Mouse (Mus musculus) thymus, postnatal 10 days (tissue): ENCODE data around the gene Usp36.

Experiments used
- DNase-seq, 2 experiments: peaks; one replicate each; pipeline ENCODE4 v3.0.0; 2021; ENCODE audit warnings: low spot score in 2 of 2

Usp36 gene

DNA sequence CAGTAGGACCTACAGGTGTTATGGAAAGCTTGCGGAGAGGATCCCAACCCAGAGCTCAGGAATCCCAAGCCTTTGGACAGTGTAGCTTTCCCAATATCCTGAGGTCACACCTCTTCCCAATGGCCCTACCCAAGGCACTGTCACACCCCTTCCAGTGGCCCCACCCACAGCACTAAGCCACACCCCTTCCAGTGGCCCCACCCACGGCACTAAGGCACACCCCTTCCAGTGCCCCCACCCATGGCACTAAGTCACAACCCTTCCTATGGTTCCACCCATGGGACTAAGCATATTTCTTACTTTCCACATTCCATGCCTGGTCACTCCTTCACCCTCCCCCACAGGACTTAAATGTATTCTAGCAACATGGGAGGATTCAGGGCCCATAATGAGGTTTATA lies 8.8 kb upstream of the Usp36 start:
- DNase-seq = no peak

DNA sequence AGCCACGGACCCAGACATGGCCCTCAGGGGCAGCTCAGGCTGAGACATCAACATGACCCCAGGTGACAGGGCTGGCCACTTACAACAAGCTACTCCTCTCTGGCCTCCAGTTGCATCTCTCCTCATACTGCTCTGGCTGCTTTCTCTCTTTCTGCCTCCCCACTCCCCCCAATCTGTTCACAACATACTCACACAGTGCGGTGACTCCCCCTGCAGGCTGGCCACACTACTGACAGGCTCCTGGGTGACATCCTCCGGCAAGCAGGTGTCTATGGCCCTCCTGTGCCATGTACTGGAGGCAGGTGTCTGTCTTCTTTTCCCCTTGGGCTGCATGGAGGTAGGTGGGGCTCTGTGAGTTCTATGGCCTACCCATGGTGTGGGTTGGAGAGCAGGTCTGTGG lies 7.9 kb upstream of the Usp36 start:
- DNase-seq = peak in 1 of 2 experiments; percentile 38

DNA sequence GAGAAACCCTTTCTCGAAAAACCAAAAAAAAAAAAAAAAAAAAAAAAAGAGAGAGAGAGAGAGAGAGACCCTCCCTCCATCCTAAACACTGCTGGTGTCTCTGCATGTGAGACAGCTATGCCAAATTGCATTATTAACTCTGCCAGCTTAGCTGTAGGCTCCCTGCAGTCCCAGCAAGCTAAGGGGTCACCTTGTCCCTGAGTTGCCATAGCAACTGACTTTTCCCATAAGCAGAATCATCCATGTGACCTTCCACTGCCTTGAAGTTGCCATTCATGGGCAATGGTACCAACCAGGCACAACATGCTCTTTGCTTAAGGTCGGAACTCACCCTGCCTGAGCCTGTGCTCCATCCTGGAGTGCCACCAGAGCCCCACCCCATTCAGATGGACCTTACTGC lies 5.0 kb upstream of the Usp36 start:
- DNase-seq = no peak

DNA sequence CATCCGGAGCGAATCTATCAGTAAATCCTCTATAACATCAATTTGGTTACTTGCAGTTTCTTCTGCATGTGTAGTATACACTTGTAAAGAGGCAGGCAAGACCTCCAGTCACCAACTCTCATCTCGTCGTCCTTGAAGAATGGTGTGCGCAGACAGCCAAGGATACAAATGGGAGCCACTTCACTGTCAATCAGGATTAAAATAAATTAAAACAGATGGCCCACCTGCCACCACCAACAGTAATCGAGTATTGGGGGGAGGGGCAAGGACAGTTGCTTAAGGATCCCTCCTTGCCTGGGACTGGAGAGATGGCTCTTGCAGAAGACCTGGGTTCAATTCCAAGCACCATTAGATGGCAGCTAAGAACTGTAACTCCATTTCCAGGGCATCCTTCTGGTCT lies 2.6 kb upstream of the Usp36 start:
- DNase-seq = no peak

DNA sequence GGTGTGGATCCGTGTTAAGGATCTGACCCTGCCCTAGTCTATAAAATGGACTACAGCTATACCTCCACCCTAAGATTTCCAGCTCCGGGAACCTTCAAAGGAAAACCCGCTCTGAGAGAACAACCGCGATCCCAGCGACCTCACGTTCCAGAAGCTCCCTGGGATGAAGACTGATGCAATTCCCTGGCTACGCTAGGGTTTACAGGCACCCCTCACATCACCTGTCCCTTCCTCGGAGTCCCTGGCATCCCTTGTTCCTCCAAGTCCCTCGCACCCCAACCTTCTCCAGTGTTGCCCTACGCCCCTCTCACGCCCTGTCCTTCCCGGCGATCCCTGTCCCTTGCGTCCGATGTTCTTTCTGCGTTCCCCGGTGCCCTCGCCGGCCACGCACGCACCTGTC lies 482 bp downstream of the Usp36 start:
- no peak for DNase-seq

DNA sequence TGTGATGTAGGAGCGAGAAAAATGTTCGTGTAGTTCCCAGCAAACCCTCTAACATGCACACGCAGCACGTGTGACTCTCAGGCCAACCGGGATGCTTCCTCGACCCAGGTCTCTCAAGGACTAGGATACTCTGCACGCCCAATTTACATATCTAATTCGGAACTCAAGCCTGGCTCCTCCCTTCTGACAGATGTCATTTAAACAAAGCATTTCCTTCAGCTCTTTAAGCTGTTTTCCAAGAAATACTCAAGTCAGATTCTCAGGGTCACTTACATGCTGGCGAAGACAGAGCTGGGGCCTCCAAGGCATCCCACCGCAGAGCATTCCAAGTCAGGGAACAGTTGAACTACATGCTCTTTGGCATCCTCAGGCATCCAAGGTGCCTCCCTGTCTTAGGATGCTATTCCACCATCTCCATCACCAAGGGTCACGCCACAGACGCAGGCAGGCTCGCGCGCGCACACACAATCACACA lies 970 bp downstream of the Usp36 start:
- DNase-seq = no peak

DNA sequence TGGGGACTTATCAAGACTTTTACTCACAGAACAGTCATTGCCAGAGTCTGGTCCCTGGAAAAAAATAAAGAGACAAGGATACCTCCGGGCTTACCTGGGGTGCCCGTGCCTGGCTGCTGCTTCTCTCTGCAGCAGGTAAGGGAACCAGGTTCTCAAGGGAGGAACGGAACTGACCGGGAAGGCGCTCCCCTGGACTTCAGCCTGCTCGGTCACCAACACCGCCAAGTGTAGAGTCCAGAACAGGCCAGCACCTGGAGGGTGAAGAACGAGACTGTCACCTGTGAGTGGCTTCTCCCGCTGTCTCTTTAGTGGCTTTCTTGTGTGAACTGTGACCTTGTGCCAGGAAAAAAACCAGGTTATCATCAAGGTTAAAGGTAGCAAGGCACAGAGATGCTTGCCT lies 2.5 kb downstream of the Usp36 start:
- DNase-seq = no peak

DNA sequence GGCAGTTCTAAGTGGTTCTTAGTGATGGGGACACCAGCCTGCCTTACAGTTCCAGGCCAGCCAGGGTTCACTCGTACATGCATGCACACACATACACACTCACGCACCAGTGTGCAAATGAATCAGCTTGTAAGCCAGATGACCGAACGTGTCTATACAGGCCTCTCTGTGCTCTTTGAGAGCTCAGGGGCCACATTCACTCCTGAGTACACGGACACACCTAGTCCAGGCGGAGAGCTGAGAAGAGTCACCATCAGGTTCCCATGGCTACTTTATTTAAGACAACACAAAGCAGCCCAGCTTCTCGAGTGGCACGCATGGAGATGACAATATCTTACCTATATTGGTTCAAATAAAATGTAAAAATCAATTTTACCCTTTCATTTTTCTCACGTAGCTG lies 3.6 kb downstream of the Usp36 start:
- DNase-seq = no peak

DNA sequence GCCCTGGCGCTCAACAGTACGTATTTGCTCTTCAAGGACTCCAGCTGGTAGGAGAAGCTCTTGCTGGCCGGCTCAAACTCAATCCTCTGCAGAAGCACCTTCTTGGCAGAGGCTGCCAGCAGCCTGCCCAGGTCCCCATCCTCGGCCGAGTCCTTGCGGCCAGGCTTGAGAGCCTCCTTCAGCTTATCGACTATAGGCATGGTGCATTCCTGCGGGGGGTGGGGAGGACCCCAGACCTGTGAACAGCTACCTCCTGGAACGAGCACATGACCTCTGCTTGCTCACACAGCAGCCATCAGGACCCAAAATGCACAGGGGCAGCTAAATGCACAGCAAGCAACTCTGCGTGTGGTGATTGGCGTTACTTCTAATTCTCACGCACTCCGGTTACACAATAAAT lies 4.3 kb downstream of the Usp36 start:
- DNase-seq = no peak

DNA sequence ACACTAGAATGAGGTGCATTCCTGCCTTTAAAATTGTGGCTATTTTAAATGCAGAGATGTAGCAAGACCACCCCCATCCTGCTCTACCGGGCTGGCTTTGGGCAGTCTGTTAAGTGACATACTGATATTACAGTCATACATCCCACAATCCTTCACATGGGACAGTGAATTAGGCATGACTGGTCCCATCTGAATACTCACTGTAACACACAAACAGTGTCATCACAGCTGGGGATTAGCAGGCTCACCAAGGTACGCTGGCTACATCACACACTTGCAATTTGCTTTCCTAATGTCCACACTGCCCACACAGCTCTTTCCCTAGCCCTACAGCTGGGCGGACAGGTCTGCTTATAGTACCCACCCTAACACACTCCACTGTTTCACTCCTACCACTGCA lies 9.8 kb downstream of the Usp36 start:
- DNase-seq = no peak

DNA sequence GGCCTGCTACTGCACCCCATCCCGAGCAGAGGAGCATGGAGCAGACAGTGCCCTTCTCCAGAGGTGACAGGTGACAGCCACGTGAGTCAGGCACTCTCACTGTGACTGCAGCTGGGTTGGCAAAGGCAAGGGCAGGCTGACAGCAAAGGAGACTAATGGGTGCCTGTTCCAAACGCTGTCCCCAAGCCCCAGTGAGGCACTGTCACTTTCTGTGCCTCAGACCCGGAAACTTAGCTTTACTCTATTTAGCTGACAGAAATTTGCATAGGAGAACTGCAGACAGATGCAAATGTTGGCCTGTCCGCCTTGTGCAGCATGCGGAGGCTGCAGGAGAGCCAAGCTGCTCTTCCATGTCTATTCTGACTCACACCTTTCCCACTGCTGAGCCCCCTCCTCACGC lies 13.7 kb downstream of the Usp36 start:
- no peak for DNase-seq

DNA sequence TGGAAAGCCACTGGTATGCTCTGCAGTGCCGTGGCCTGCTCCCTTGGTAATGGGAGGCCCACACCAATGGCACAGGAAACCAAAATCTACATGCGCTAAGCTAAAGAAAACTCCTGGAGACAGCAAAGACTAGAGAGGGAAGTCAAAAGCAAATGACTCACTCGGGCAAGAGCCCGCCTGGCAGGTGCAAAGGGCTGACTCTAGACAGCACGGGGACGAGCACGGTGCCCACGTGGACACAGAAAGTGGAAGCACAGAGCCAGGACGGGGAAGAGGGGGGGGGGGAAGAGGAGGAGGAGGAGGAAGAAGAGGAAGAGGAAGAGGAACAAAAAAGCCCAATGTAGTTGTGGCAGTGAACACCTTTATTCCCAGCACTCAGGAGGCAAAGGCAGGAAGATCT lies 15.0 kb downstream of the Usp36 start:
- DNase-seq = no peak

DNA sequence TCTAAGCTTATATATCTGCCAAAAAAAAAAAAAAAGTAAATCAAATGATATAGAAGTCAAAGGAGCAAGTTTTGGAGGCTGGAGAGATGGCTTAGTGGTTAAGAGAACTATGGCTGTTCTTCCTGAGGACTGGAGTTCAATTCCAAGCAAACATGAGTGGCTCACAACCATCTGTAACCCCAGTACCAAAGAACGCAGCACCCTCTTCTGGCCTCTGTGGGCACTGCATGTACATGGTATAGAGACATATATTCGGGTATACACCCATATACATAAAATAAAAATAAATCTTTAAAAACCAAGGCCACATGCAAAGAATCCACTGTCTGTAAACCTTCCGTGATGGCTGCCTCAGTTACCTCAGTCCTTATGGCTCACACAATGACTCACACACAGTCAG lies 20.2 kb downstream of the Usp36 start:
- DNase-seq = peak; percentile 48 to 54

DNA sequence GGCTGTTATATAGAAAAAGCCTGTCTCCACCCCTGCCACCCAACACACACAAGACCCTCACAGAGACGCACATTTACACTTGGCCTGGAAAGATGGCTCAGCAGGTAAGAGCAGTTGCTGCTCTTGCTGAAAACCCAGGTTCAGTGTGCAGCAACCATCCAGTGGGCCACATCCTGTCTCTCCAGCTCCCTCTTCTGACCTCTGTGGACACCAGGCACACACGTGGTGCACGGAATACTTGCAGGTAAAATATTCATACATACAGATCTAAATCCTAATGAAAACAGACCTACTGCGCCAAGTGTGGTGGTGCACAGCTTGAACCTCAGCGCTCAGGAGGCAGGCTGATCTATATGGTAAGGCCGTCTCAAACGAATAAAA lies 23.4 kb downstream of the Usp36 start:
- no peak for DNase-seq

DNA sequence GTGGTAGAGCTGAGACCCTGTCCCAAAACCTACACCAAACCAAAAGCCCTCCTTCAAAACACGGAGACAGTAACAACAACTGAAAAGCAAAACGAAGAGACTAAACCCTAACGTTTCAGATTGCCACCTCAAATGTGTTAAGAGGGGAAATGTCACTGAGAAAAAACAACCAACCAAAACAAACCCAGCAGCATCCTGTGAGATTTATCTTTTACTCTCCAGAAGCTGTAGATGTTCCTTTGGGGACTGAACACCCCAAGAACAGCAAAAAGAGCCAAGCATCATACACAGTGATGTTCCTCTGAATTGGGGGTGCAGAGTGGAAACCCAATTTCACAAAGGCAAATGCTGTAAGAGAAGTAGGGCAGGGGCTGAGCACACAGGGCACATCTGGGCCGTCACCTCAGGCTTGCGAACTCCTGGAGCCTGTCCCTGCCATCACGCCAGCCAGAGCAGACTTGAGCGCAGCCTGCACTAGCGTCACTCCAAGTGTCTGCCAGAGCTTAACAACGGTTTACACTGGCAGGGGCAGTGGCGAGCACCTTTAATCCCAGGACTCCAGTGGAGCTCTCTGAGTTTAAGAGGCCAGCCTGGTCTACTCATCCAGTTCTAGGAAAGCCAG lies 23.9 kb downstream of the Usp36 start:
- DNase-seq = no peak

DNA sequence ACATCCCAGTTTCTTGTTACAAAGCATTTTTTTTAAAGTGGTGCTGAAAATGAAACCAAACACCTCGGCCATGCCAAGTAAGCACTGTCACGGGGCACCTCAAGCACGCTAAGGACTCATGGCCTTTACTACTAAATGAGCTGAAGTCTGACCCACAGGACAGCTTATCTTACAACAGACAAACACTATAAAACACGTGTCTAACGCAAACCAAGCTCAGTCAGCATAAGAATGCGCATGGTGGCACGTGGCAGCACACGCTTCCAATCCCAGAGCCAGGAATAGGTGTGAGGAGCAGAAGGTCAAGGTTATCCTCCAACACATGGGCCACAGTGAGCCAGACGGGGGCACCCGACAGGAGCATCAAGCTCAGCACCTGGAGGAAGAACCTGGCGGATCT lies 24.4 kb downstream of the Usp36 start:
- no peak for DNase-seq

DNA sequence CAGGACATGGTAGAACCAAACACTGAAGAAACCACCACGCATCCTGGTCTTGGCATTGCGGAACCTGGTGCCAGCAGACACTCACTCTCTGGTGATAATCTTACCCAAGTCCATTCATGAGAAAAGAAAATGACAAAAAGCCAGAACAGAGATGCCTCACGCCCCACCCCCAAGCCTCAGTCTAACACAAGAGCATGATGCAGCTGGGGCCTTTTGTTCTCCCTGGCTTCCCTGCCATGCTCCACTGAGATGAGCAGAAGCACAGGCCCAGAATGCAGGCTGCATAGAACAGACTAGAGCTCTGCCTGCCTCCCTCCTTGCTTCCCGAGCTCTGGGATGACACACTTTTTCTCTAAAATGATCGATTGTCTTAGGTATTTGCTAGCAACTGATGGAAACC lies 26.9 kb downstream of the Usp36 start:
- no peak for DNase-seq

DNA sequence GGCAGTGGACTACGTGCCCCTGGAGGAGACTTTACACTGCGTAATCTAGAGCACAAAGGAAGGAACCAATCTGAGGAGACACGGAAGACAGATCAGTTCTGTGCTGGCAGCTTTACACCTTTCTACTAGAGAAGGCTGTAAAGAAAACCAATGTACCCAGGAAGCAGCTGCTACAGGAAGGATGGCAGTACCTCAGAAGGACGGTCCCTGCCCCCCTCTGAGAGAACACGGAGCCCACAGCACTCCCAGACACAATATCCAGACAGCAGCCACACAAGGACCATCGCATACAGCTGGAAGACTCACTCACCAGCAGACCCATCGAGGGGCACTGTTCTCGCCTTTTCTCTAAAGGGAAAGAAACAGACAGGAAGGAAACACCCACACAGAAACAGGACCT lies 30.0 kb downstream of the Usp36 start:
- peak in 1 of 2 experiments; percentile 34 for DNase-seq

DNA sequence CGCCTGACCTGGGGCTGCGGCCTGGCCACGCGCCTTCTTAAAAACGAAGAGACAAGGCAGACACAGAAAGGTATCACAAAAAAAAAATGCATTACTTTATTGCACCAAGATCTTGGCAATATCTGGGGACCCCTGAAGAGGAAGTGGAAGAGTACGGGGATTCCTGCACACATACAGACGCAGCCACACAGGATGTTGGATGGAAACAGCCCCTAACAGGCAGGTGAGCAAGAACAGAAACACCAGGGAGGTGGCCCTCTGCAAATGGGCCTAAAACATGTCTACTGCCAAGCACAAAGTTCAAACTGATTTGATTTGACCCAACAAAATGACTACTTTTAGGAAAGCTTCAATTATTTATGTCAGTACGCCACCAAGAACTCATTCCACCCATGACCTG lies 30.5 kb downstream of the Usp36 start:
- no peak for DNase-seq

DNA sequence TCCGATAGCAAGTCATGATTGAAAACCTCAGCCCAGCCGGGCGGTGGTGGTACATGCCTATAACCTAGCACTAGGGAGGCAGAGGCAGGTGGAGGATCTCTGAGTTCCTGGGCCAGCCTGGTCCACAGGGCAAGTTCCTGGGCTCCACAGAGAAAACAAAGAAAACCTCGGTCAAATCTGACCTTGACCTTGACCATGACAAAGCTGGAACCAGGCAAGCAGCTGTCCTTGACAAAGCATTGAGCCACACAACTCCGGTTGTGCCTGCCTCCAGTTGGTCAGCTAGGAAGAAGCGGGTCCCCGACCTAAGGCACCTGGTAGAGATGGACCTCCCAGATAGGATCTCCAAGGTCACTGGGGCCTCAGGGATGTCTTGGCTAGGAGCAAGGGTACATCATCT lies 33.7 kb downstream of the Usp36 start:
- DNase-seq = no peak

DNA sequence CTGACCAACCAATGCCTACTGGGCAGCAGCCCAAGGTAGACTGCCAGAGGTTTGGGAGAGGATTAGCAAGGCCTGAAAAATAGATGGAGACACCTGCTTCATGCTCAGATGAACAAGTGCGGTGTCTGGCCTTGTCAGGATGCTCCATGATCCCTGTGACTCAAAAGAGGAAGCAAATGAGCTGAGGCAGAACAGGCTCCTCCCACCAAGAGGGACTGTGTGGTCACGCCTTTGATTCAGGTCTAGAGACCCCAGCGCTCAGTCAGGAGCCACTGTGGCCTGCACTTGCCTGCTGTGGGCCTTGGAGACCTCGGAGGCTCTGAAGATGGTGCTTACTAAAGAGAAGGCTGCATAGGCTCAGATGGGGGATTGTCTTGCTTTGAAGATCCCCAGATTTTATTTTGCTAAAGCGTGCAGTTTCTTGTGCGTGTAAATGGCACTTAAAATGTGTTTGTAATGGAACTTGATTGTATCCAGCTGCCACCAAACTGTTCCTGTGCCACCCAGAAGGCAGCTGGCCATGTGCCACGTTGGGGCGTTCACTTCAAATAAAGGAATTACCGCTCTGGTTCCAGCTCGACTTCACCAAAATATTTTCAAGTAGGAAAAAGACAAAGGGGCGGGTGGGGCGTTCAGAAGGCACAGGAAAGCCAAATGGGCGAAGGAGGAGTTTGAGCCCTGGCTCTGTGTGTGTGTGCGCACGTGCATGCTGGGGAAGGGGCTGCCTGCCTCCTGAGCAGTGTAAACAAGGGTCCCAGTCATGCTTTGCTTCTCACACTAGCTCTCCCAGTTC lies 35.7 kb downstream of the Usp36 start:
- DNase-seq = no peak

DNA sequence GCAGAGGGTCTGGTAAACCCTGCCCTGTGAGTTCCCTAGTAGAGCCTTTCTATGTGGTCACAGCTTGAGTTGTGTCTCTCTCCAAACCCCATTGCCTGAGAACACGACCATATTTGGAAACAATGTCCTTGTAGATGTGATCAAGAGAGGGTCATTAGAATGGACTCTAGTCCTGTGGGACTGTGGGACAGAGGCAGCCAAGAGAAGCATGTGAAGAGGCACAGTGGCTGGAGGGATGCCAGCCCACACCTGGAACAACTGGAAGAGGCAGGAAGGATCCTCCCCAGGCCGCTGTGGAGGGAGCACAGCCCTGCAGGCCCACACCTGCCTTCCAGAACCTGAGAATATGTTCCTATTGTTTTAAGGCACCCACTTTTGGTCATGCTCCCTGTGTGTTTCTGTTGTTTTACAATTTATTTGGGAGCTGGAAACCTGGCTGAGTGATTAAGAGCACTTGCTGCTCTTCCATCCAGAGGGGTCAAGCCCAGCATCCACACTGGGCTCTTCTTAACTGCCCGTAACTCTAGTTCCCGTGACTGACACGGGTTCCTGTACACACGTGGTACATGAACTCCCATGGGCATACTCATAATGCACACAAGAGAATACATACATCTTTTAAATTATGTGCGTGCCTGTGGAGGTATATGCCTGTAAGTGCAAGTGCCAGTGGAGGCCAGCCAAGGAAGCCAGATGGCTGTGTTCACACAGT lies 36.4 kb downstream of the Usp36 start:
- DNase-seq = no peak

DNA sequence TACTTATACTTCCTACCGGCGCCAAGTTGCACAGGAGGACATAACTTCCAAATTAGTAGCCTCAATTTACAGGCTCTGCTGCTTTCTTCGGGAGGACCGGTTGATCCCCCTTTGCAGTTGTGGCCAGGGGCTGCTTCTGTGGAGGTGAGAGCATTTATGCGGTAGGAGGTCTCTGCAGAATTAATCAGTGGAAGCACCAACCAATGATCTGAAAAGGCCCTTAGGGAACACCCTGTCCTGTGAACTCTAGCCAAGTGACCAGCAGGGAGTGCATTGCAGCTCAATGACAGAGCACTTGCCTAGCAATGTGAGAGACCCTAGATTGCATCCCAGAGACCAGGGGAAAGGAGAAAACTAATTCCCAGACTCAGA lies 41.0 kb downstream of the Usp36 start:
- no peak for DNase-seq
